Mouse (Mus musculus) forebrain, embryonic 13.5 days (tissue): ENCODE data around the gene Atg7. TPM values are rescaled to one million over a fixed set of nuclear protein-coding genes. Genes with fewer than 3 reads are reported as not detected.
"Not testable (repeated sequence)": the region's sequence is repeated elsewhere in the genome, so short reads cannot be mapped to it uniquely, and the experiment has no call there.

Experiments
- ATAC-seq: fragments of 200-750 bp; cut with Nextera tagmentation; 2 replicates; pipeline ENCODE4 v1.8.0; 2017
- H3K27ac ChIP-seq: fragments of 300-500 bp; sonication (generic); 2 replicates; pipeline ENCODE4 v1.5.1; 2015; ENCODE audit warnings: inconsistent platforms, mild to moderate bottlenecking, moderate library complexity
- H3K27me3 ChIP-seq: fragments of 300-500 bp; sonication (generic); 2 replicates; pipeline ENCODE4 v1.6.1; 2015; ENCODE audit warnings: mild to moderate bottlenecking, inconsistent platforms
- H3K36me3 ChIP-seq: fragments of 300-500 bp; sonication (generic); 2 replicates; pipeline ENCODE4 v1.6.1; 2015; ENCODE audit warnings: mild to moderate bottlenecking, inconsistent platforms; ENCODE audit not compliant: poor library complexity, severe bottlenecking
- H3K4me1 ChIP-seq: fragments of 300-500 bp; sonication (generic); 2 replicates; pipeline ENCODE4 v1.6.1; 2015; ENCODE audit warnings: inconsistent platforms
- H3K4me2 ChIP-seq: fragments of 300-500 bp; sonication (generic); 2 replicates; pipeline ENCODE4 v1.6.1; 2015; ENCODE audit warnings: inconsistent platforms, mild to moderate bottlenecking, moderate library complexity
- H3K4me3 ChIP-seq: fragments of 300-500 bp; sonication (generic); 2 replicates; pipeline ENCODE4 v1.5.1; 2015; ENCODE audit warnings: mild to moderate bottlenecking, inconsistent platforms
- H3K9ac ChIP-seq: fragments of 300-500 bp; sonication (generic); 2 replicates; pipeline ENCODE4 v1.6.1; 2015; ENCODE audit warnings: mild to moderate bottlenecking, inconsistent platforms
- H3K9me3 ChIP-seq: fragments of 300-500 bp; sonication (generic); replicated peaks from 2 replicates; pipeline ENCODE4 v1.6.1; 2016; ENCODE audit warnings: inconsistent platforms
- WGBS: fragments of 180-500 bp; shearing (Covaris S2); methylation state at CpG from one replicate; pipeline ENCODE4 v1.1.7; 2015; 5-methylcytosine and 5-hydroxymethylcytosine counted together
- polyA plus RNA-seq: library from polyadenylated mRNA; unstranded; fragments of >200 nt; fragmentation: Nextera tagmentation; extraction: Ambion mirVana; gene quantifications from 2 replicates; pipeline ENCODE4 v1.2.1, GENCODE M21; 2015

The Atg7 gene
- 18.3 and 18.5 TPM in 2 replicates for polyA plus RNA-seq

DNA sequence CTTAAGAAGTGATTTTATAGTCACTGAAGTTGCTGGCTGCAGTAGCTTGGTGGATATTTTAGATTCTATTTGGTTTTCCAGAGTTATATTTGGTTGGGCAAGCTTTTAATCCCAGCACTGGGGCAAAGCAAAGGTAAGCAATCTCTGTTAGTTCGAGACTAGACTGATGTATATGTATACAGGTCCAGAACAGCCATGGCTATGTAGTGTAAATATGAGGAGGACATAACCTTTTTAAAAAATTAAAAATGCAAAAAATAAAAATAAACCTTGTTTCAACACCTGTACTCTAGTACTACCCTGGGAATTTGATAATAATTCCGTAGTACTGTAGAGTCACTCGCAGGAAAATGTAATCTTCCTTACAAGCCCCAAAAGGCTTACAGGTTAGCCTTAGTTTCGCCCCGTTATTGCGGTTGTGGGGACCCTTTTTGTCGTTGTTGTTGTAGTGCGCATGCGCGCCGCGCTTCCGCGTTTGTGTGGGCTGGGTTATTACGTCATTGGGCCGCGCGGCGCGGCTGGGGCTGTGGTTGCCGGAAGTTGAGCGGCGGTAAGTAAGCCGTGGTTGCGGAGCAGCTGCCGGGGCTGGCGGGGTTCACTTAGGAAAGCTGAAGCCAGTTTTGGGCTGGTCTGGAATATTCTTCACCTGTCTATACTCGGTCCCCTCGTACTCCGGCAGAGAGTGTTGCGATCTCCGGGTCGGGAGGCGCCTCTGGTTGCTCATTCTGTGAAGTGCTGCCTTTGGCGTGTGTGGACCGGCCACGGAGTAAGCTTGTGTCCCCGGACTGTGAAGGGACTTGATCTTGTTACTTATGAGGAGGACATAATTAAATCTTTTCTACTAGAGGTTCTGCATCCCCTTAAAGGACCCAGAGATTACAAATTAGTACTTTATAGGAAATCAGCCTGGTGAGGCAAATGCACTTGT, at the start of gene Atg7:
Gene Atg7 (plus strand): TSS at position 497 of the 928 bp plus-strand sequence.
- peak within 1 kb of the TSS; percentile 53 for H3K4me3 ChIP-seq
- no peaks in the 10 kb centered on the region for H3K9me3 ChIP-seq
- H3K4me2 ChIP-seq, result peak within 1 kb of the TSS; percentile 95
- peak; percentile 94 for ATAC-seq
- peak within 1 kb of the TSS; percentile 26; the same call in 1 of the 2 replicates for H3K27ac ChIP-seq
- H3K9ac ChIP-seq, result peak within 1 kb of the TSS; percentile 62
- no peaks in the 10 kb centered on the region for H3K36me3 ChIP-seq
- peaks cover 8% of the 10 kb centered on the region for H3K4me1 ChIP-seq
- WGBS, result under 1% methylated on average over 38 of the region's 38 CpGs
- H3K27me3 ChIP-seq, result peaks cover 18% of the 10 kb centered on the region

DNA sequence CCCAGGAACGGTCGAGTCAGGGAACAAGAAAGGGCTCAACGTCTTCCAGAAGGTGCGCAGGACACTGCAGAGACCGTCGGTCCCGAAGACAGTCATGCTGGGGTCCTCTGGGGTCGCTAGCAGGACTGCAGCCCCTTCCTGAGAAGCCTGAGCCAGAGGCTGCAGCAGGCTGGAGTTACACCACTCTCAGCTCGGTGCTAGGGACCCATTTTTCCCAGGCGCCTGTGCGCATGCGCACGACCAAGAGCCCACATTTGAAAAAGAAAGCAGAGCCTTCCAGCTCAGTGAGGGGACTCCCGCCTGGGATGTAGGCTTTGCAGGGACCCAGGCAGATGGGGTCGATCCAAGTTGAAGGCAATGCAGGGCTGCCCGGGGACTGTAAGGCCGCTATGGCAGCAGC, 28.8 kb upstream of the Atg7 start:
- 6% methylated on average over 8 of the region's 17 CpGs for WGBS
- not testable (repeated sequence) for H3K9ac ChIP-seq, H3K9me3 ChIP-seq, ATAC-seq, H3K27me3 ChIP-seq, H3K36me3 ChIP-seq, H3K27ac ChIP-seq, H3K4me1 ChIP-seq, H3K4me3 ChIP-seq, H3K4me2 ChIP-seq

DNA sequence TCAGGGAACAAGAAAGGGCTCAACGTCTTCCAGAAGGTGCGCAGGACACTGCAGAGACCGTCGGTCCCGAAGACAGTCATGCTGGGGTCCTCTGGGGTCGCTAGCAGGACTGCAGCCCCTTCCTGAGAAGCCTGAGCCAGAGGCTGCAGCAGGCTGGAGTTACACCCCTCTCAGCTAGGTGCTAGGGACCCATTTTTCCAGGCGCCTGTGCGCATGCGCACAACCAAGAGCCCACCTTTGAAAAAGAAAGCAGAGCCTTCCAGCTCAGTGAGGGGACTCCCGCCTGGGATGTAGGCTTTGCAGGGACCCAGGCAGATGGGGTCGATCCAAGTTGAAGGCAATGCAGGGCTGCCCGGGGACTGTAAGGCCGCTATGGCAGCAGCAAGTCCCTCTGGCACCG, 9.0 kb upstream of the Atg7 start:
- H3K4me2 ChIP-seq, H3K36me3 ChIP-seq, H3K27ac ChIP-seq, H3K27me3 ChIP-seq, H3K4me3 ChIP-seq, ATAC-seq, H3K9ac ChIP-seq, H3K9me3 ChIP-seq, H3K4me1 ChIP-seq: not testable (repeated sequence)
- no CpG with 5 or more reads among the region's 14 CpGs for WGBS

- peak overlapping the region; percentile 53 for H3K4me3 ChIP-seq
- 49% methylated on average over 8 of the region's 8 CpGs for WGBS
- peaks cover 18% of the 10 kb centered on the region for H3K27me3 ChIP-seq
- H3K4me2 ChIP-seq, result peak overlapping the region; percentile 95
- ATAC-seq, result no peak
- peaks cover 8% of the 10 kb centered on the region for H3K4me1 ChIP-seq
- H3K9me3 ChIP-seq, result no peaks in the 10 kb centered on the region
- H3K27ac ChIP-seq, result no peak overlapping the region
- no peaks in the 10 kb centered on the region for H3K36me3 ChIP-seq
- H3K9ac ChIP-seq, result peak overlapping the region; percentile 62
Observed at GRCm38 (mm10) chr6:114643716-114644115, 819 bp downstream of the Atg7 start.

- WGBS, result 83% methylated on average over 1 of the region's 1 CpGs
- peaks cover 17% of the 10 kb centered on the region for H3K27me3 ChIP-seq
- no peak overlapping the region for H3K9ac ChIP-seq
- no peak for ATAC-seq
- H3K4me2 ChIP-seq, result no peak overlapping the region
- no peaks in the 10 kb centered on the region for H3K9me3 ChIP-seq
- H3K36me3 ChIP-seq, result no peaks in the 10 kb centered on the region
- H3K4me1 ChIP-seq, result peaks cover 8% of the 10 kb centered on the region
- H3K27ac ChIP-seq, result no peak overlapping the region
- H3K4me3 ChIP-seq, result no peak overlapping the region
Observed at GRCm38 (mm10) chr6:114644531-114644930, 1.6 kb downstream of the Atg7 start.

DNA sequence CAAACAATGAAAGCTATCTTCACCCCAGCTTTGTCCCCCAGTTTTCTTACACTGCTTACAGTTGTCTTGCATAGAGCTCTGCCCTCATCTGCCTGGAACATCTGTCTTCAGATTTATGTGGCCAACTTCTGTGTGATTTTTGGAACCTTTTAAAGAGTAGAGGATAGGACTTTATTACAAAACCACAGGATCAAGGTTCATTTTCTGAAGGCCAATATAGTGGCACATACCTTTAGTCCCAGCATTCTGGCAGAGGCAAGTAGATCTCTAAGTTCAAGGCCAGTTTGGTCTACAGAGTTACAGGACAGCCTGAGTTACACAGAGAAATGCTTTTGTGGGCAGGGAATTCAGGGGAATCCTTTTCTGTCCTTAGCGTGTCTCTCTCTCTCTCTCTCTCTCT, 3.3 kb downstream of the Atg7 start:
- ATAC-seq, result no peak
- no peaks in the 10 kb centered on the region for H3K9me3 ChIP-seq
- no peaks in the 10 kb centered on the region for H3K36me3 ChIP-seq
- WGBS, result 60% methylated on average over 1 of the region's 1 CpGs
- H3K27ac ChIP-seq, result no peak overlapping the region
- no peak overlapping the region for H3K4me3 ChIP-seq
- no peak overlapping the region for H3K9ac ChIP-seq
- H3K4me1 ChIP-seq, result peaks cover 8% of the 10 kb centered on the region
- peaks cover 4% of the 10 kb centered on the region for H3K27me3 ChIP-seq
- H3K4me2 ChIP-seq, result no peak overlapping the region

GRCm38 (mm10) chr6:114647011-114647410, 4.1 kb downstream of the Atg7 start:
- ATAC-seq, result no peak
- Histone ChIP-seq H3K4me2 (no peak overlapping the region), H3K4me1 (peaks cover 12% of the 10 kb centered on the region), H3K9me3 (no peaks in the 10 kb centered on the region), H3K4me3 (no peak overlapping the region), H3K27ac (no peak overlapping the region), H3K36me3 (no peaks in the 10 kb centered on the region), H3K27me3 (no peaks in the 10 kb centered on the region), H3K9ac (no peak overlapping the region)
- WGBS, result 87% methylated on average over 6 of the region's 6 CpGs

- peaks cover 18% of the 10 kb centered on the region for H3K4me1 ChIP-seq
- H3K27ac ChIP-seq, result no peak overlapping the region
- 93% methylated on average over 4 of the region's 4 CpGs for WGBS
- no peak overlapping the region for H3K9ac ChIP-seq
- no peaks in the 10 kb centered on the region for H3K9me3 ChIP-seq
- H3K36me3 ChIP-seq, result no peaks in the 10 kb centered on the region
- no peaks in the 10 kb centered on the region for H3K27me3 ChIP-seq
- no peak for ATAC-seq
- no peak overlapping the region for H3K4me2 ChIP-seq
- H3K4me3 ChIP-seq, result no peak overlapping the region
Observed at GRCm38 (mm10) chr6:114648352-114649030, 5.6 kb downstream of the Atg7 start.

DNA sequence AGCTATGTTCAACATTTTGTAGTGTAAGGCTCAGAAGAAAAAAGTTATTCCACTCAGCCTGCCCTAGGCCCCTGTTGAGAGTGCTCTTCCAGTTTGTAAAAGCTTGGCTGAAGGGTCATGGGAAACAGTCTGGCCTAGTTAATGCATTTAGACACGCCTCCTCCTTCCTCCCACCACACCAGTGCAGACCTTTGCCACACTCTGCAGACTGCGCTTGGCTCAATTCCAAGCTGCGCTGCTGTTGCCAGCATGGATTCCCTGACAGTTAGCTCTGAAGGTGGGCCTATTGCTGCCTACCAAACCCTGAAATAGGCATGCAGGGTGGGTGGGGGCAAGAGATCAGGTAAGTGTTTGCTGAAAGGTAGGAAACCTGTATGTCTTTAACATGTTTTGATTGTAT, 9.3 kb downstream of the Atg7 start:
- H3K4me2 ChIP-seq, result no peak overlapping the region
- no peak for ATAC-seq
- H3K9me3 ChIP-seq, result no peaks in the 10 kb centered on the region
- WGBS, result 53% methylated on average over 3 of the region's 3 CpGs
- peaks cover 14% of the 10 kb centered on the region for H3K4me1 ChIP-seq
- H3K27me3 ChIP-seq, result no peaks in the 10 kb centered on the region
- no peak overlapping the region for H3K4me3 ChIP-seq
- no peaks in the 10 kb centered on the region for H3K36me3 ChIP-seq
- H3K27ac ChIP-seq, result no peak overlapping the region
- no peak overlapping the region for H3K9ac ChIP-seq

DNA sequence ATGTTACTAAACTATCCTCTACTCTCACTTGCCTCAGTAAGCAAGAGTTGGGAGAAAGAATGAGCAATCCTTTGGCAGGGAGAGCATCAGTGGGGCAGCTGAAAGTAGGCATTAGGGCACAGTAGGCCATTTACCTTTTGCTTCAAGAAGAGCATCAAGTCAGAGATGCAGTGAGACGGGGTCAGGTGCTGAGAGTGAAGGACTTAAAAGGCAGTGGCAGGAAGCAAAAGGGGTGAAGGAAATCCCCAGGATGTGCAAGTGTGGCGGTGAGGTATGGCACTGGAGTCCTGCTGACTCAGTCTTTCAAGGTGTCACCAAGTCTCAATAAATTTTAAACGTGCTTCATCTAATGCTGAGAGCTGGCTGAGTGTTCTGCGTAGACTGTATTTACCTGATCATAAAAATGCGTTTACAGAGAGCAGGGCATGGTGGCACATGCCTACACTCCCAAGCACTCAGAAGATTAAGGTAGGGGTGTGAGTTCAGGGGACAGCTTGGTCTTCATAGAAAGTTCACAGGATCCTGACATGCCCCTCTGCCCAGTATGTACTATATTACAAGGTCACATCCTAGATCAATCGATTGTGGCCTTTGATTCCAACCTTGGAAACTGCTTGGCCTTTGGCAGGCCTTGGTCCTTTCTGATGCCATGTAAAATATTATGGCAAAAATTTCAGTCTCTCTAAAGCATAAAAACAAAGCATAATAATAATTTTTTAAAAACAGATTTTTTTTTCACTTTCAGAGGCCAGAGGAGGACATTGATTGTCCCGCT, 14.1 kb downstream of the Atg7 start:
- Histone ChIP-seq H3K9ac (no peak overlapping the region), H3K9me3 (no peaks in the 10 kb centered on the region), H3K4me3 (no peak overlapping the region), H3K4me1 (peaks cover 9% of the 10 kb centered on the region), H3K27me3 (no peaks in the 10 kb centered on the region), H3K27ac (no peak overlapping the region), H3K36me3 (no peaks in the 10 kb centered on the region), H3K4me2 (no peak overlapping the region)
- WGBS, result 90% methylated on average over 7 of the region's 7 CpGs
- no peak for ATAC-seq

- no peaks in the 10 kb centered on the region for H3K36me3 ChIP-seq
- no peak overlapping the region for H3K9ac ChIP-seq
- no peak overlapping the region for H3K27ac ChIP-seq
- no peaks in the 10 kb centered on the region for H3K9me3 ChIP-seq
- no peak for ATAC-seq
- H3K27me3 ChIP-seq, result no peaks in the 10 kb centered on the region
- H3K4me2 ChIP-seq, result no peak overlapping the region
- peaks cover 5% of the 10 kb centered on the region; the same call in 1 of the 2 replicates for H3K4me1 ChIP-seq
- WGBS, result 89% methylated on average over 4 of the region's 4 CpGs
- no peak overlapping the region for H3K4me3 ChIP-seq
Observed at GRCm38 (mm10) chr6:114657807-114658206, 14.9 kb downstream of the Atg7 start.
